Mouse (Mus musculus) ovary, postnatal 10 days (tissue): ENCODE results near the gene Lyrm7.
A peak's percentile ranks its signal among the peaks of the same experiment; 100 is the strongest.
"Not testable (repeated sequence)": the region's sequence is repeated elsewhere in the genome, so short reads cannot be mapped to it uniquely, and the experiment has no call there.

ENCODE experiments used
- DNase-seq: peaks from one replicate; pipeline ENCODE4 v3.0.0; 2022; ENCODE audit warnings: low spot score

Gene Lyrm7

GRCm38 (mm10) chr11:54860256-54861038 is at the start of gene Lyrm7:
Lyrm7 (minus strand) TSS chr11:54860916.
- peak; percentile 91 for DNase-seq

- no peak for DNase-seq
Observed at GRCm38 (mm10) chr11:54910081-54910665, 49.5 kb upstream of the Lyrm7 start.

- DNase-seq = no peak
Observed at GRCm38 (mm10) chr11:54909273-54909672, 48.6 kb upstream of the Lyrm7 start.

- DNase-seq = no peak
Observed at GRCm38 (mm10) chr11:54907259-54907658, 46.5 kb upstream of the Lyrm7 start.

GRCm38 (mm10) chr11:54906466-54906865 is 45.8 kb upstream of the Lyrm7 start:
- no peak for DNase-seq

- DNase-seq = no peak
Observed at GRCm38 (mm10) chr11:54905931-54906330, 45.2 kb upstream of the Lyrm7 start.

GRCm38 (mm10) chr11:54905086-54905485 is 44.4 kb upstream of the Lyrm7 start:
- DNase-seq = no peak

GRCm38 (mm10) chr11:54903940-54904706 is 43.4 kb upstream of the Lyrm7 start:
- DNase-seq = no peak

GRCm38 (mm10) chr11:54903339-54903738 is 42.6 kb upstream of the Lyrm7 start:
- DNase-seq = no peak

- DNase-seq = no peak
Observed at GRCm38 (mm10) chr11:54902333-54903323, 41.9 kb upstream of the Lyrm7 start, which contains the start of gene Gpx3. Gpx3 (plus strand) TSS chr11:54902453.

- no peak for DNase-seq
Observed at GRCm38 (mm10) chr11:54899657-54900056, 38.9 kb upstream of the Lyrm7 start.

- no peak for DNase-seq
Observed at GRCm38 (mm10) chr11:54897470-54897869, 36.8 kb upstream of the Lyrm7 start.

- DNase-seq = not testable (repeated sequence)
Observed at GRCm38 (mm10) chr11:54896646-54897045, 35.9 kb upstream of the Lyrm7 start.

GRCm38 (mm10) chr11:54894589-54894988 is 33.9 kb upstream of the Lyrm7 start:
- DNase-seq = no peak

- DNase-seq = no peak
Observed at GRCm38 (mm10) chr11:54892091-54892490, 31.4 kb upstream of the Lyrm7 start.

- no peak for DNase-seq
Observed at GRCm38 (mm10) chr11:54891341-54891740, 30.6 kb upstream of the Lyrm7 start.

GRCm38 (mm10) chr11:54887927-54888326 is 27.2 kb upstream of the Lyrm7 start:
- no peak for DNase-seq

GRCm38 (mm10) chr11:54885406-54885805 is 24.7 kb upstream of the Lyrm7 start:
- no peak for DNase-seq

- no peak for DNase-seq
Observed at GRCm38 (mm10) chr11:54884937-54885336, 24.2 kb upstream of the Lyrm7 start.

GRCm38 (mm10) chr11:54884197-54884828 is 23.6 kb upstream of the Lyrm7 start:
- no peak for DNase-seq

- DNase-seq = no peak
Observed at GRCm38 (mm10) chr11:54882671-54883070, 22.0 kb upstream of the Lyrm7 start.
